Mouse (Mus musculus) adrenal gland, postnatal 36 days (tissue): Measurements from ENCODE around the gene Hras. TPM values are rescaled to one million over a fixed set of nuclear protein-coding genes. Genes with fewer than 3 reads are reported as not detected.
A peak's percentile ranks its signal among the peaks of the same experiment; 100 is the strongest.

Experiments
- DNase-seq, 2 experiments: peaks; one replicate each; pipeline ENCODE4 v3.0.0; 2021; ENCODE audit warnings: mixed read lengths in 1 of 2
- total RNA-seq, 2 experiments: library from RNA; stranded (reverse); gene quantifications; 2 replicates each; pipeline ENCODE4 v1.2.3; 2021

Gene Hras
- total RNA-seq, 2 experiments from 2014 or later: 89.1 to 93.9 TPM

DNA sequence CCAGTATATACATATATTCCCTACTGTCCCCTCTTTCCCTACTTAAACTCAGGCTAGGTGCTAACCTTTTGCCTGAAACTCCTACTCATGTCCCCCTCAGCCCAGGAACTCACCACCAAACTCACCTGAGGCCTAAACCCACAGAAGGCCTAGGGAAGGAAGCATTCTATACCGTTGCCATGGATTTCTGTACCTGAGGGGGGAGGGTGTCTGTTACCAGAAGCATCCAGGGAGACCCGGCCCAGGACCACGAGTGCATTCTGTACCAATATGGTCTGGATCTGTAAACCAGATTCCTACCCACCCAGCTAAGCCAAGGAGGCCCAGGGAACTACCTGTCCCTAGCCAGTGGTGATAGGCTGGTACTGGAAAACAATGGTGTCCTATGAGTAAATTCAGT is 20.5 kb upstream of the Hras start:
- DNase-seq: no peak

DNA sequence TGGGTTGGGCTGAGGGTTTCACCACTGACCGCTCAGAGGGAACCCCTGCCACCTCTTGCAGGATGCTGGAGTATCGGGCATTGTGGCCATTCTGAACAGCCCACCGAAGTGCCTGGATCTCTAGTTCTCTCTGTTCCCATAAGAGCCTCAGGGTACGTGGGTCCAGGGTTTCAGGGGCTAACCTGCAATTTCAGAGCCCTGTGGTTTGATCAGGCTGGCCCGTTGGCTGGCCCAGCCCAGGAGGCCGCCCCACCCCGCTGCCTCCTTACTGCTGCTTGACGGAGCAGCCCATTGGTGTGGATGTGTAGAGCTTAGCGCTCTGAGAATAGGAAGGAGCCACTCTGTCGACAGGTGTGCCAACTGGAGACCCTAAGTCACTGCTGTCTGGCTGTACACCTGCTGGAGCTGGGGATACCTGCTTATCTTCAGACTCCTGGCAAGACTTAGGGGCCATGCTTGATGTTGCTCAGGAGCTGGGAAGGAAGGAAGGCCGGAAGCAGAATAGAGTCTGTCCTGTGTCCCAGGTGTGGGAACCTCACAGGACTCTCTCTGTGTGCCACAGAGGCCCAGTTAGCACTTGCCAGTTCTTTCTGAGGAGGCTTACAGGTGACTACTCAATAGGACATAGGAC is 19.9 kb upstream of the Hras start, which contains the start of gene Lmntd2:
Gene Lmntd2 (minus strand): TSS at position 476 of the 631 bp plus-strand sequence.
- DNase-seq: no peak

DNA sequence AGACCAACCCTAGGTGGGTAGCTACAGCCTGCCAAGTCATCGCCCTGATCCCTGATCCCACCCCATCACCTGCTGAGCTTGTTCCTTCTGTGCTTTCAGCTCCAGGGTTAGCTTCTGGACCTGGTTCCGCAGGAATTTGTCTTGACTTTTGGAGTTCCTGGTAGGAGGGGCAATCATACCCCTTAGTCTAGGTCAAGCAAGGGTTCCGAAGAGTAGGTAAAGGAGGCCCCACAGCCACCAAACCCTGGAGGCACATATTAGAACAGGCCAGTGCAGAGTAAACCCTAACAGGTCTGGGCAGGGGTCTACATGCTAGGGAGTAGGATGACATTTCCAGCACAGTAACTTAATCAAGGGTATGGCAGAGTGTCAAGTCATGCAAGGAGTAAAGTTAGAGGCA is 19.3 kb upstream of the Hras start:
- no peak for DNase-seq

GRCm38 (mm10) chr7:141210606-141211131 is 16.9 kb upstream of the Hras start:
- no peak for DNase-seq

- no peak for DNase-seq
These were observed 16.3 kb upstream of the Hras start for GRCm38 (mm10) chr7:141210137-141210536.

DNA sequence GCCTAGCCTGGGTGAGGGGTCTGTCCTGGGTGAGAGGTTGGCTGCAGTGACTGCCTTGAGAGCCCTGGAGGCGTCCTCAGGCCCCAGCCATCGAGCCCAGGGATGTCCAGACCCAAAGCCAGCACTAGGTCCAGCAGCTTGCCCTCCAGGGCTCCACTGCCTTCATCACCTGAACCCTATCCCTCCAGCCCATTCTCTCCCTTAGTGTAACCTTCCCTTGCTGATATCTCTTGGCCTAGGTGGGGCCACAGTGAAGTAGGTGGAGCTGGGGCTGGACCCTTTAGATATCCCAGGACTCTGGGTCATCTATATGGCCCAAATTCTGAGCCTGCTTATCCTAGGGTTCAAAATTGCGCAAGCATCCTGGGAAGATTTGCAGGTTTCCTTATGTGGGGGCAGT is 15.7 kb upstream of the Hras start:
- DNase-seq: no peak

GRCm38 (mm10) chr7:141206182-141206937 is 12.6 kb upstream of the Hras start:
- DNase-seq: no peak

DNA sequence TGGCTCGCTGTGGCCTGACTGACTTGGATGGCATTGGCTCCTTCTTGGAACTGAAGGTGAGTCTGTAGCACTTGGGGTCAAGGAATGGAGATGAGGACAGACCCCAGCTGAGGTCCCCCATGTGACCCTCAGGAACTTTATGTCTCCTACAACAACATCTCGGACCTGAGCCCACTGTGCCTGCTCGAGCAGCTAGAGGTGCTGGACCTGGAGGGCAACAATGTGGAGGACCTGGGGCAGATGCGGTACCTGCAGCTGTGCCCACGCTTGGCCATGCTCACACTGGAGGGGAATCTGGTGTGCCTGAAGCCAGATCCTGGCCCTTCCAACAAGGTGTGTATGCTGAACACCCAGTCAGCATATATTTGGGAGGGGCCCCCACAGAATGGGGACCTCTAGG is 11.7 kb upstream of the Hras start:
- DNase-seq: no peak

- no peak for DNase-seq
These were observed 10.7 kb upstream of the Hras start for GRCm38 (mm10) chr7:141204546-141204945.

- DNase-seq: no peak
These were observed 4.3 kb upstream of the Hras start for GRCm38 (mm10) chr7:141198121-141198520.

DNA sequence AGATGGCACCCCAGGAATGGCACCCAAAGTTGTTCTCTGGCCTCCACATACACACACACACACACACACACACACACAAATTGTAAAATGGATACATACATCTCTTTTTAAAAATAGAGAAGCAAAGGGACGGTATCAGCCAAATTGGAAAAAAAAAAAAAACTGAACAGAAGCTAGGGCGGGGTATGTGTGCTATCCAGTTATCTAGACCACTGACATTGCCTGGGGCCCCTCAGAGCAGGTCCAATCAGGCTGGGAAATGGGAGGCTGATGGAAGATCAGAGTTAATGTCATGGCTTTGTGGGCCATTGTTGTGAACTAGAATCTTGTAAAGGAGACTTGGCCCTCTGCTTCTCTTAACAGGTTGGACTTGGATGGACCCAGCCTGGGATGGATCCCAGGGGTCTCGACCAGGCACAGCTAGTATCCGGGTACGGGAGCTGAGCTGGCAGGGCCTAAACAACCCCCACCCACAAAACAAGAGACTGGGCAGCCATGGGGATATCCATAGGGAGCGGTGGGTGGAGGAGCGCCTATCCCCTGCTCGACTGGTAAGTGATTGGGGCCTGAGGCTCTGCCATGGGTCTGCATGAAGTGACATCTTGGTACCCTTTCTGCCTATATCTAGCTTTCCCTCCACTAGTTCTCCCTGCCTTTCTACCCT is 2.9 kb upstream of the Hras start:
- DNase-seq: no peak

DNA sequence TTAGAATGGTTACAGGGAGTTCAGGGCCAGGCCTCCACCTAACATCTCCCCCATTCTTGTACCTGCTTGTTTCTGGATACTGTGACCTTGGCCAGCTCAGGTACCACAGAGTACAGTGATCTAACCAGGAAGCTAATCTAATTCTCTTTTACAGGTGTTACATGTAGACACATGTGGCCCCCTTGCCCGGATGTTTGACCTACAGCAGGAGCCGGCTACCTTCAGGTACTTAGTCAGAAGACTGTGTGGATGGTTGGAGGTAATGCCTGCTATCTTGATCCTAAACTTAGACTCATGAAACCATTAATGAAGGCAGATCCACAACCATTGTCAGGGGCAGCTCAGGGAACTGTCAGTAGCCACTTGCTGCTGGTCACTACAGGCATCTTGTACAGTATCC is 1.9 kb upstream of the Hras start:
- DNase-seq: no peak

DNA sequence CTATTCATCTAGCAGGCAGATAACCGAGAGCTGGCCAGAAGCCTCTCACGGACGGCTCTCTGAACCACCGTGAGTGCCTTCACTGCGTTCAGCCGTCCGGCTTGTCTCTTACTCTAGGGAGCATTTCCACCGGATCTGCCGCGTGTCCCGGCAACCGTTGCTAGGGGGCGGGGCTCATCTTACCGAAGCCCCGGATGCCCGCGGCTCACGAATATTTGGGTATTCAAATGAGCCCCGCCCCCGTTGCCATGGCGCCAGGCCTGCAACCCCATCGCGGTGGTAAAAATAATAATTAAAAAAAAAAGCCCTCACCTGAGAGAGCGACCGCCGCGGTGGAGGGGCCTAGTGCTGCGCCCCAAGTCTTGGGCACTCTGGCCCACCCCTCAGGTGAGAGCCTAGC is 1.0 kb upstream of the Hras start:
- peak; percentile 92 to 95 for DNase-seq

GRCm38 (mm10) chr7:141194409-141194808 is 604 bp upstream of the Hras start:
- DNase-seq: no peak

GRCm38 (mm10) chr7:141193348-141193856 is 403 bp downstream of the Hras start:
- peak; percentile 50 to 71 for DNase-seq

- DNase-seq: no peak
These were observed 943 bp downstream of the Hras start for GRCm38 (mm10) chr7:141192776-141193347.

DNA sequence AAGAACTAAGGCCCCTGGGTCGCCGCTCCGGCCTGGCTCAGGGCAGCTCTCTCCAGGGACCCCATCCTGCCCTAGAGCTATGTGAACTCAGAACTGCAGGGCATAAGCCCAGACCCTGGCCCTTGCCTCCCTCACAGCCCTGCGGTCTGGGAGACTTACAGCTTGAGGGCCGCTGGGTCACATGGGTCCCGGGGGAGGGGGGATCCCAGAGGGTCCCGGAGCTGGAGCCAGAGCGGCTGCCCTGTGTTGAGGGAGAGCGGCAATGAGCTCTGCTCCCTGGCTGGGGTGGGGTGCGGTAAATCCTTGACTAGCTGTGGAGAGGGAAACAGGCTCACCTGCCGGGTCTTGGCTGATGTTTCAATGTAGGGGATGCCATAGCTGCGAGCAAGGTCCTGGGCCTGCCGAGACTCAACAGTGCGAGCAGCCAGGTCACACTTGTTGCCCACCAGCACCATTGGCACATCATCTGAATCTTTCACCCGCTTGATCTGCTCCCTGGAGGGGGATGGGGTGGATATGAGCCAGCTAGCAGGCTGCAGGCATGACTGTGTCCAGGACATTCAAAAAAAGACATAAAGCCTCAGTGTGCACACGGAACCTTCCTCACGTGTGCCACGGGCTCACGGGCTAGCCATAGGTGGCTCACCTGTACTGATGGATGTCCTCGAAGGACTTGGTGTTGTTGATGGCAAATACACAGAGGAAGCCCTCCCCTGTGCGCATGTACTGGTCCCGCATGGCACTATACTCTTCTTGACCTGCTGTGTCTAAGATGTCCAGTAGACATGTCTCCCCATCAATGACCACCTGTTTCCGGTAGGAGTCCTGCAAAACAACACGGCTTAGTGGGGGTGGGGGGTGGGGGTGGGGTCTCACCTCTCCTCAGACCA is 1.8 kb downstream of the Hras start:
- no peak for DNase-seq

DNA sequence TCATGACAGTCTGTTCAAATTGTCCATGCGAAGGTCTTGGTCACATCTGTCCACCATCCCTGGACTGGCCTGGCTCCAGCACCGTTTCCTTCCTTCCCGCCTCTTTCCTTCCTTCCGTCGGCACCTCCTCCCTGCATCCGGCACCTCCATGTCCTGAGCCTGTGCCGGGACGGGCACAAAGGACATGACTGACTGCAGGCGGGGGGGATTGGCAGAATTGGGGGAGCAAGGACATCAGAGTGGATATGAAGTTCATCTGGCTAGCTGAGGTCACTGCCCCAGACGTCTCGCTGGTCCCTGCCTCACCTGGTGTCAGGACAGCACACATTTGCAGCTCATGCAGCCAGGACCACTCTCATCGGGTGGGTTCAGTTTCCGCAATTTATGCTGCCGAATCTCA is 2.8 kb downstream of the Hras start:
- peak; percentile 40 to 56 for DNase-seq

DNA sequence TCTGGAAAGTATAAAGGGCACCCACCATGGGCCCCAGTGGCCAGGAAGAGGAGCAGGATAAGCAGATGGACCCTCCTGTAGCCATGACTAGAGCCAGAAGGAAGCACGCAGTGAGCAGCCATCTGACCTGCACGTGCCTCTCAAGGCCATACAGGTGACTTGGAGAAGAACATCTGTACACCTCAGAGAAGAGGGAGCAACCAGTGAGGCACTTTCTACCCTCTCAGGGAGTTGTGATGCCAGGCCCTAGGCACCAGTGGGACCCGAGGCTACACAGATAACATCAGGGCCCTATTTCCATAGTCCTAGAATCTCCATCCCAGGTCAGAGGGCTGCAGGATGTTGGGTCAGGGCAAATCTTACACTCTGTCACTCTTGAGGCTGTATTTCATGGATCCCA is 3.6 kb downstream of the Hras start:
- DNase-seq: no peak

DNA sequence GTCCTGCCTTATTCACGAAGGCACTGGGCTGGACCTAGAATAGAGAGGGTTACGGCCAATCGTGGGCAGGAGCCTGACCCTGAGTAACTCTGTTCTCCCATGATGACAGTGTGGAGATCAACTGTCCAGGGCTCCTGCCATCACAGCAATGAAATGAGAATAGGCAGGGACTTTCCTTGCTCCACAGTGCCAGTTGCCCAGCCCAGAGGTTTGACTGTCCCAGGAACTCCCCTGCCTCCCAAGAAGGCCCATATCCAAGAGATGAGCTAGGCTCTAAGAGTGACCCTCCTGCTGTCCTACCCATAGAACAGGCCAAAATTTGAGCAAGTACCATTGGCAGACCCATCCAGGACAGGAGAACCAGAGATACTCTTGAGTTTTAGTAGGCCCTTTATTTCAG is 5.1 kb downstream of the Hras start:
- no peak for DNase-seq

DNA sequence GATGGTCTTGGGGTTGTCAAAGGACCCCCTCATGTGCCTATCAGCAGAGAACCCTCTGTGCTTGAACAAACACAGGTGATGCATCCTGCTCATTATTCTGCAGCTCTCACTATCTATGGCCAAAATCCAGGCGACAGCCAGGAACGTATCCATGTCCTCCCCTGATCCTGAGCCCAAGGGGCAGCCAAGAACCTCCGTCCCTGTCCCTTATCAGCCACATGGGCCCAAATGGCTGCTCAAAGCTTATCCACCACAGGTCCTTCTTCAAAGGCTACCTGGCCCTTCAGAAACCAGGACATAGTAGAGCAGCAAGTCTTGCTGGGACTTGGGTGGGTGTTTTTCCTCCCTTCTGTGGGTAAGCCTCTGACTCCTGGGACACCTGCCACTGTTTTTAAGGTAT is 5.6 kb downstream of the Hras start:
- DNase-seq: no peak
